Mouse (Mus musculus): Measurements from ENCODE around the gene Eif2a. TPM values are rescaled to one million over a fixed set of nuclear protein-coding genes. Genes with fewer than 3 reads are reported as not detected.

Eif2a gene
- polyA plus RNA-seq, 1 experiment from 2014 or later, result 54.9 TPM

GRCm38 (mm10) chr3:58511581-58511980 lies 14.0 kb upstream of the Eif2a start:
- no peak overlapping the region for H3K27ac ChIP-seq
- no peaks in the 10 kb centered on the region for H3K9me3 ChIP-seq
- H3K4me1 ChIP-seq, result no peaks in the 10 kb centered on the region
- H3K36me3 ChIP-seq, result no peaks in the 10 kb centered on the region
- no peak for ATAC-seq (ENCODE audit: low FRiP score, low read depth)
- H3K4me3 ChIP-seq, result no peak overlapping the region
- H3K4me2 ChIP-seq (replicated peaks), result no peak overlapping the region
- no peaks in the 10 kb centered on the region for H3K27me3 ChIP-seq
- H3K9ac ChIP-seq, result no peak overlapping the region

- 74% methylated on average over 3 of the region's 3 CpGs for WGBS
- Histone ChIP-seq H3K4me3 (no peak overlapping the region), H3K9me3 (no peaks in the 10 kb centered on the region), H3K27me3 (no peaks in the 10 kb centered on the region), H3K4me1 (no peaks in the 10 kb centered on the region), H3K4me2 (replicated peaks) (no peak overlapping the region), H3K36me3 (no peaks in the 10 kb centered on the region), H3K9ac (no peak overlapping the region), H3K27ac (no peak overlapping the region)
- ATAC-seq (ENCODE audit: low FRiP score, low read depth), result no peak
Measured at GRCm38 (mm10) chr3:58512740-58513139, 12.9 kb upstream of the Eif2a start.

- Histone ChIP-seq H3K27ac (no peak overlapping the region), H3K36me3 (no peaks in the 10 kb centered on the region), H3K9ac (no peak overlapping the region), H3K27me3 (no peaks in the 10 kb centered on the region), H3K9me3 (no peaks in the 10 kb centered on the region), H3K4me2 (replicated peaks) (no peak overlapping the region), H3K4me3 (no peak overlapping the region), H3K4me1 (no peaks in the 10 kb centered on the region)
- ATAC-seq (ENCODE audit: low FRiP score, low read depth), result no peak
- WGBS, result 81% methylated on average over 4 of the region's 4 CpGs
Measured at GRCm38 (mm10) chr3:58513483-58513882, 12.1 kb upstream of the Eif2a start.

GRCm38 (mm10) chr3:58515947-58516601 lies 9.5 kb upstream of the Eif2a start:
- Histone ChIP-seq H3K27me3 (no peaks in the 10 kb centered on the region), H3K27ac (no peak overlapping the region), H3K4me1 (no peaks in the 10 kb centered on the region), H3K4me3 (no peak overlapping the region), H3K36me3 (peaks cover 9% of the 10 kb centered on the region), H3K9ac (no peak overlapping the region), H3K9me3 (no peaks in the 10 kb centered on the region), H3K4me2 (replicated peaks) (no peak overlapping the region)
- no peak for ATAC-seq (ENCODE audit: low FRiP score, low read depth)
- WGBS, result 17% methylated on average over 1 of the region's 1 CpGs

- Histone ChIP-seq H3K27ac (no peak overlapping the region), H3K27me3 (no peaks in the 10 kb centered on the region), H3K9ac (no peak overlapping the region), H3K36me3 (peaks cover 14% of the 10 kb centered on the region), H3K4me2 (replicated peaks) (no peak overlapping the region), H3K4me3 (no peak overlapping the region), H3K4me1 (no peaks in the 10 kb centered on the region), H3K9me3 (no peaks in the 10 kb centered on the region)
- ATAC-seq (ENCODE audit: low FRiP score, low read depth), result no peak
- 63% methylated on average over 7 of the region's 7 CpGs for WGBS
Measured at GRCm38 (mm10) chr3:58516602-58516976, 9.0 kb upstream of the Eif2a start.

DNA sequence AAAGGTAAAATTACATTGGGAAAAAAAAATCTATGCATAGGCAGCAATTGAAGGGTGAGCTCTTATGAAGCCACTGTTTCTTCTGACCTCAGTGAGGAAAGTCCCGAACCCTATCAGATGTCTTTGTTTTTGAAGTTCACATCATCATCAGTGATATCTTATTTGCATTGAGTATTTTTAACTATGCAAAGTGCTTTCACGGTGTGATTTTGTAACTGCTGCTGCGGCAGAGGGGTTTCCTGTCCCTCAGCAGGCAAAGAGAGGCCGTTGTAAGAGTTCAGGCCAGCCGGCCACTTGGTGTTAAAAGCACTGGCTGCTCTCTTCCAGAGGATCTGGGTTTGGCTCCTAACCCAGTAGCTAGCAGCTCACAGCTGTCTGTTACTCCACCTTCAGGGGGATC lies 8.4 kb upstream of the Eif2a start:
- peaks cover 17% of the 10 kb centered on the region for H3K36me3 ChIP-seq
- H3K9ac ChIP-seq, result no peak overlapping the region
- H3K9me3 ChIP-seq, result no peaks in the 10 kb centered on the region
- no peak overlapping the region for H3K4me2 ChIP-seq (replicated peaks)
- H3K27ac ChIP-seq, result no peak overlapping the region
- no peak overlapping the region for H3K4me3 ChIP-seq
- H3K27me3 ChIP-seq, result no peaks in the 10 kb centered on the region
- ATAC-seq (ENCODE audit: low FRiP score, low read depth), result no peak
- H3K4me1 ChIP-seq, result no peaks in the 10 kb centered on the region
- 55% methylated on average over 5 of the region's 5 CpGs for WGBS

DNA sequence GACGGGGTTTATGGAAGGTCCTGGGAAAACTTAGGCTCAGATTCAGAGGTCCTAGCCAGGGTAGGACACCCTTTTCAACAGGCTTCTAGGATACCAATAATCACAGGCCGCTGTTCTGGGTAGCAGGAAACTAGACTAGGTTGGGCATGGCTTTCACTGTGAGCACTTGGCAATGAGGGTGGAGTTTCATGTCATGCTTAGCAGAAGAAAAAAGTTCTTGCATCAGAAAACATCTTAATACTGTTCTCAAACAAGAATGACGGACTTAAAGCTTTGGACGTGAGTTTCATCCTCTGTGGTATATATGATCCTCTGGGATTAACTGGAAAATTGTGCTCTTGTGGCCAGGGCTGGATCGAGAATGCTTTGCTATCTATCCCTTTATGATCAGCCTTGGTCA lies 7.8 kb upstream of the Eif2a start:
- Histone ChIP-seq H3K4me3 (no peak overlapping the region), H3K27ac (no peak overlapping the region), H3K9me3 (no peaks in the 10 kb centered on the region), H3K27me3 (no peaks in the 10 kb centered on the region), H3K9ac (no peak overlapping the region), H3K36me3 (peaks cover 23% of the 10 kb centered on the region), H3K4me2 (replicated peaks) (no peak overlapping the region), H3K4me1 (no peaks in the 10 kb centered on the region)
- WGBS, result 80% methylated on average over 5 of the region's 5 CpGs
- no peak for ATAC-seq (ENCODE audit: low FRiP score, low read depth)

GRCm38 (mm10) chr3:58518962-58519361 lies 6.7 kb upstream of the Eif2a start:
- H3K36me3 ChIP-seq, result peaks cover 27% of the 10 kb centered on the region
- no peaks in the 10 kb centered on the region for H3K9me3 ChIP-seq
- H3K27ac ChIP-seq, result no peak overlapping the region
- ATAC-seq (ENCODE audit: low FRiP score, low read depth), result no peak
- no peaks in the 10 kb centered on the region for H3K27me3 ChIP-seq
- H3K4me3 ChIP-seq, result no peak overlapping the region
- no peak overlapping the region for H3K4me2 ChIP-seq (replicated peaks)
- H3K4me1 ChIP-seq, result peaks cover 6% of the 10 kb centered on the region
- H3K9ac ChIP-seq, result no peak overlapping the region
- 87% methylated on average over 2 of the region's 2 CpGs for WGBS

GRCm38 (mm10) chr3:58519536-58519935 lies 6.1 kb upstream of the Eif2a start:
- Histone ChIP-seq H3K27me3 (no peaks in the 10 kb centered on the region), H3K4me1 (peaks cover 12% of the 10 kb centered on the region), H3K4me2 (replicated peaks) (no peak overlapping the region), H3K36me3 (peaks cover 27% of the 10 kb centered on the region), H3K4me3 (no peak overlapping the region), H3K9ac (no peak overlapping the region), H3K9me3 (no peaks in the 10 kb centered on the region), H3K27ac (no peak overlapping the region)
- WGBS, result 71% methylated on average over 3 of the region's 3 CpGs
- ATAC-seq (ENCODE audit: low FRiP score, low read depth), result no peak

DNA sequence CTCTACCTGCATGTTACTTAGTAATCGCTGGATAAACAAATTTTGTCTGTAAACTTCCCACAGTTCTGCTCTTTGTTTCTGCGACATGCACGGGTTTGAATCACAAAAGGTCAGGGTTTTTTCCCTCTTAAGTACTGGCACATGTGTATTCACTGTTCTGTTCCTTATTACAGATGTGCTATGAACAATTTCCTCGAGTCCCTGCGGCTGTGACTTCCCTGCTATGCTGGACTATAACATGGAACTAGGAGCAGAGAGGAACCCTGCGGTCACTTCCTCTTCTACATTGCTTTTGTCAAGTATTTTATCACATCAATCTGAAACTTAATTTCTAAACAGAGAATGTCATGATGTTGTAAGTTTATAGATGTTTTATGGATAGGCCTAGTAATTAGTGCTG lies 5.3 kb upstream of the Eif2a start:
- H3K4me2 ChIP-seq (replicated peaks), result no peak overlapping the region
- no peak overlapping the region for H3K9ac ChIP-seq
- no peaks in the 10 kb centered on the region for H3K9me3 ChIP-seq
- H3K27ac ChIP-seq, result no peak overlapping the region
- H3K4me3 ChIP-seq, result no peak overlapping the region
- no peaks in the 10 kb centered on the region for H3K27me3 ChIP-seq
- 82% methylated on average over 6 of the region's 6 CpGs for WGBS
- no peak for ATAC-seq (ENCODE audit: low FRiP score, low read depth)
- peaks cover 27% of the 10 kb centered on the region for H3K36me3 ChIP-seq
- peaks cover 13% of the 10 kb centered on the region for H3K4me1 ChIP-seq

DNA sequence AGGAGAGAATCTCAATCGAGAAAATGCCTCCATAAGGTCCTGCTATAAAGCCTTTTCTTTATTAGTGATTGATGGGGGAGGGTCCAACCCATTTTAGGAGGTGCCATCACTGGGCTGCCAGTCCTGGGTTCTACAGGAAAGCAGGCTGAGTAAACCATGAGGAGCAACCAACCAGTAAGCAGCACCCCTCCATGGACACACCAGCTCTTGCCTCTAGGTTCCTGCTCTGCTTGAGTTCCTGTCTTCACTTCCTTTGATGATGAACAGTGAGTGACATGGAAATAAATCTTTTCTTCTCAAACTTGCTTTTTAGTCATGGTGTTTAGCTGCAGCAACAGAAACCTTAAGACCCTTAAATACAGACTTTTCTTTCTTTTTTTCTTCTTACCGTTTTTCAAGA lies 4.3 kb upstream of the Eif2a start:
- no peak overlapping the region for H3K27ac ChIP-seq
- H3K9me3 ChIP-seq, result no peaks in the 10 kb centered on the region
- H3K4me1 ChIP-seq, result peaks cover 13% of the 10 kb centered on the region
- H3K4me2 ChIP-seq (replicated peaks), result no peak overlapping the region
- no peak for ATAC-seq (ENCODE audit: low FRiP score, low read depth)
- H3K36me3 ChIP-seq, result peaks cover 27% of the 10 kb centered on the region
- no peak overlapping the region for H3K4me3 ChIP-seq
- 81% methylated on average over 2 of the region's 2 CpGs for WGBS
- H3K9ac ChIP-seq, result no peak overlapping the region
- H3K27me3 ChIP-seq, result no peaks in the 10 kb centered on the region

DNA sequence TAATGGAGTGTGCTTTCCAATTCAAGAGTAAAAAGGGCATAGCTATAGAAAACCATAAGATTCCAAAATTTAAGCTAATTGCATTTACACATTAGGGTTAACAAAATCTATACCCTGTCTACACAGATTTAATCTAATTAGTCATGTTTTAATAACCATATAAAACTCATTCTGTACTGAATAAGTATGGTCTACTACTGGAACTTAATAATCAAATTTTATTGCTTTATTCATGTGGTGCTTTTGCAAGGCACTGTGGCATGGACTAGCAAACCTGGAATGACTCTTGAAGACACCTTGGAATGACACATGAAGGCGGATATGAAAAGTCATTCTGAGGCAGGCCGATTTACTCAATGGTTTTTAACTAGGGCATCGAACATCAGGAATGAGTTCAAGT lies 2.2 kb upstream of the Eif2a start:
- ATAC-seq (ENCODE audit: low FRiP score, low read depth), result no peak
- H3K27ac ChIP-seq, result no peak overlapping the region
- peaks cover 27% of the 10 kb centered on the region for H3K36me3 ChIP-seq
- H3K4me3 ChIP-seq, result no peak overlapping the region
- no peak overlapping the region for H3K9ac ChIP-seq
- H3K9me3 ChIP-seq, result no peaks in the 10 kb centered on the region
- no peaks in the 10 kb centered on the region for H3K27me3 ChIP-seq
- 94% methylated on average over 3 of the region's 3 CpGs for WGBS
- peaks cover 19% of the 10 kb centered on the region for H3K4me1 ChIP-seq
- H3K4me2 ChIP-seq (replicated peaks), result peak overlapping the region; percentile 73; the same call in 1 of the 2 replicates

DNA sequence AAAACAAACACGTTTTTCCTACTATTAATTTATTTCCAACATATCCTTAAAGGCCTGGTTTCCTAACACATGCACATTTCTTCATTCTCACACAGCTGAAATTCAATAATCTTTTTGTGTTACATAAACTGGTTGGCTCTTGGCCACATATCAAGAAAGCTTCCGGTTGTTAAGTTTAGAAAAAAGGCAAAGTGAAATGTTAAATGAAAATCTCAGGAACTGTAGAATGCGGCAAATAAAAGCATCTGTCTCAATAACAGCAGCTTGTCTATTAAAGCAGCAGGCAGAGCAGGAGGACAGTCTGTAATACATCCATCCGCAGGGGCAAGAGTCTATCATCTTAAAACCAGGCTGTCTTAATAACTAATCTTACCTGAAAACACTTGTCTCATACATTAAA lies 1.4 kb upstream of the Eif2a start:
- no peak overlapping the region for H3K27ac ChIP-seq
- peak overlapping the region; percentile 96 for H3K4me3 ChIP-seq
- ATAC-seq (ENCODE audit: low FRiP score, low read depth), result no peak
- no peaks in the 10 kb centered on the region for H3K9me3 ChIP-seq
- H3K27me3 ChIP-seq, result no peaks in the 10 kb centered on the region
- H3K36me3 ChIP-seq, result peaks cover 27% of the 10 kb centered on the region
- WGBS, result 50% methylated on average over 4 of the region's 4 CpGs
- H3K4me2 ChIP-seq (replicated peaks), result peak overlapping the region; percentile 73
- H3K9ac ChIP-seq, result peak overlapping the region; percentile 96
- peaks cover 19% of the 10 kb centered on the region for H3K4me1 ChIP-seq

All from limb, embryonic 13.5 days (tissue).